Mouse (Mus musculus): Measurements from ENCODE around the gene Clec4e.

- no peak for TF ChIP-seq CTCF (IDR thresholded peaks at IDR 0.05; ENCODE audit: low read depth)
- peak; percentile 44; the same call in 1 of the 2 replicates for TF ChIP-seq EP300 (IDR thresholded peaks at IDR 0.05; ENCODE audit: low read depth)
Measured at GRCm38 (mm10) chr6:123288931-123289330, 739 bp downstream of the Clec4e start.

Data from liver, embryonic 14.5 days (tissue).